Mouse (Mus musculus): ENCODE data around the gene Dlg5.

DNA sequence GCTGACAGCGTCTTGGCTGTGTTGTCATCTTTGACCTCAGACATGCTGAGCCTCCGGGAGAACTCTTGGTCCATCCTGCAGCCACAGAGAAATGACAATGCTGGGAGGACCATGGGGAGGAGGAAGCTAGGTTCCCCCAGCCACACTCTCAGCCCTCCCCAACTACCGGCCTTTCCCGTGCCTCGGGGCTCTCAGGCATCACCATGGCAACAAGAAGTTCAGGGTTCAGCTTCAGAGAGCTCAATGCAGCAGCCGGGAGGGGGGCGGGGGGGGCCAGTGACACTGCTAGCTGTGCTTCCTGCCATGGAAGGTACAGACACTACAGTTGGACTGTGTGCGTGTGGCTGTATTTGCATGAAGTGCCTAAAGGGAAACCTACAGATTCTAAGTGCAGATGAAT is 101.3 kb downstream of the Dlg5 start:
- TF ChIP-seq POLR2A (IDR thresholded peaks at IDR 0.05; ENCODE audit: borderline replicate concordance, extremely low read depth, low read depth, low read length): no peak
- TF ChIP-seq CTCF (IDR thresholded peaks at IDR 0.05; ENCODE audit: insufficient read depth, low read length): no peak

Measured in lung, adult 2 months (tissue).